Mouse (Mus musculus) cortical plate, adult 2 months (tissue): ENCODE results near the gene Hook2.

Source experiments
- CTCF ChIP-seq: fragments of 200-500 bp; IDR thresholded peaks from 2 replicates; pipeline ENCODE4 v1.5.1; 2011; ENCODE audit warnings: mild to moderate bottlenecking, control low read depth, low read length; ENCODE audit not compliant: insufficient read depth; ENCODE audit errors: extremely low read depth
- POLR2A ChIP-seq: fragments of 200-500 bp; IDR thresholded peaks from 2 replicates; pipeline ENCODE4 v1.6.1; 2011; ENCODE audit warnings: mild to moderate bottlenecking, low read length, control low read depth; ENCODE audit not compliant: insufficient read depth; ENCODE audit errors: extremely low read depth

GRCm38 (mm10) chr8:84976763-84977434 is 13.5 kb upstream of the Hook2 start:
- TF ChIP-seq POLR2A (no peak), CTCF (no peak)
